Mouse (Mus musculus): ENCODE measurements around the gene Txnrd2.

The Txnrd2 gene

DNA sequence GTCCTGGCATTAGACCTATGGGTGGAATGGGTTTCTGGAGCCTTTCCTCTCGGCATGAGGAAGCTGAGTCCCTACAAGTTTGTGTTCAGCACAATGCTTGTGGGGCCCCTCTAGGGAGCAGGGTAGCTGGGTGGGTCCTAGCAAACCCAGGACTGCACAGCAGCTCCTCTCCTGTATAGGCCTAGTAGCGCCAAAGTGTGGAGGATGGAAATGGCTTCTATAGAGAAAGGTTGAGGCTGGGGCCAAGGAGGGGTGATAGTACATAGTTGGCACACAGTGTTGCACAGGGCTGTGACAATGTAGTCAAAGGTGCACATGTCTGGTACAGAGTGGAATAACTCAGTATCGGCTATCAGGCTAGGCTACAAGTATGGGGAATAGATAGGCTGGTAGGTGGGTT is 32.1 kb upstream of the Txnrd2 start:
- DNase-seq: peak; percentile 82

DNA sequence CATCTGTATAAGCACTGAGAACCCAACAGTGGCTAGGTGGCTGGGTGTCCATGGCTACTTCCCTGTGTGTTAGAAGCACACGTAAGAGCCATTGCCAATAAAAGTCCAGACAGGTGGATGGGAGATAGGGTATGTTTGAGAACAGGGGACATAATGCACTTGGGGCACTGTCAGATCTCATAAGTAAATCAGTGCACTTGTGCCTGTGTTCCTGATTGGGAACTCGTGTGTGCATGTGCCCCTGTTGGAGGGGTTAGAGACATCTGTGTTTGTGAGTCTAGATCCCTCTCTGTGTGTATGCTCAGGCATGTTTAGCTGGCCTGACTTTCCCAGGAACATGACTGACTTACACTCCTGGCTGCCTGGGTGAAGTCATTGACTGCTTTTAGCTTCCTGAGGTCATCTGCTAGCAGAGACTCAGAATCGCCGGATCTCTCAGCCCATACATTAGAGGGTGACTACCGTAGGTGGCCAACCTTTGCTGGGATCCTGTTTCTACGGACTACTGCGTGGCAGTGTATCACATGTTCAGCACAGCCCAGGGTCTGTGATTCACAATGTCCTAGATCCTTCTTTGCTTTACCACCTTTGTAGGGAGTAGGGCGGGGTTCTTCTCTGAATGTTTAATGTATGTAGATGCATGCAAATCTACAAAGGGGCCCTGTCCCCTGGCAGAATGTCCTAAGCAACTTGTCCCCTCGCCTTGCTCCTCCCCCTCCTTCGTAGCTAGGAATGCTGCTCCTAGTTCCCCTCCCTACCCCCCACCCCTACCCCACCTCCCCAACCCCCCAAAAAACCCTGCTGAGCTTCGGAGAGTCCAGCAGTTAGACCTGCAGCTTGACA is 31.2 kb upstream of the Txnrd2 start:
- peak; percentile 92 for DNase-seq

DNA sequence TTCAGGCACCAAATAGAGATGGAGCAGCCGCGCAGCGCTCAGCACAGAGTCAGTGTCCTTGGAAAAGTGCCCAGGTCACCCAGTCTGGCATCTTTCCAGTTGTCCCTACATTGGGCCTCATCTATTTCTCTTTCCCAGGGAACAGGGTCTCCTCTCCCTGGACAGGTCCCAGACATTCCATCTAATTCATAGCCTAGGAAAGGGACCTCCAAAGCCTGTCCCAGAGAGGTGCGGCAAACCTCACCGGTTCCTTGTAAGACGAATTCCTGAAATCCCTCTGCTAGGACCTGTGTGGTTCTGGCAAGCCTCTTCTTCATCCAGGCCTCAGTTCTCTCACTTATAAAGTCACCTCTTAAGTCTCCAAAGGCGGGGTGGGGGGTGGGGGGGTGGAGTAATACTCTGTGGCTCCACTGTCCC is 30.6 kb upstream of the Txnrd2 start:
- DNase-seq: peak; percentile 92

DNA sequence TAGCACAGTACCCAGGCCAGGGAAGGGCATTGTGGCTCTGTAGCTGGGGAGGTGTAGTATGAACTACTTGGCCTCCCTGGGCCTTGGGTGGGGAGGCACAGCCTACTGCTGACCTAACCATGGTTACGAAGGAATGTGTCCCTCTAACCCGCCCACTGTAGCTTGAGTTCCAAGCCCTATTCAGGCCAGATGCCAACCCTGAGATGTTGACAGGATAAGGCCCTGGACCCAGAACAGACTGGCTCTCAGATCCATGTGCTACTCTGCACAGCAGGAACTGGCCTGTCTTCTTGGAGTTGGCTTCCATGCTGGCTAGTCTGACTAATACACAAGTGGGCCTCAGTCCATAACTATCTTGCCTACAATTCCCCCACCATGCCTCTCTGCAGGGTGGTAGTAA is 30.0 kb upstream of the Txnrd2 start:
- peak; percentile 96 for DNase-seq

DNA sequence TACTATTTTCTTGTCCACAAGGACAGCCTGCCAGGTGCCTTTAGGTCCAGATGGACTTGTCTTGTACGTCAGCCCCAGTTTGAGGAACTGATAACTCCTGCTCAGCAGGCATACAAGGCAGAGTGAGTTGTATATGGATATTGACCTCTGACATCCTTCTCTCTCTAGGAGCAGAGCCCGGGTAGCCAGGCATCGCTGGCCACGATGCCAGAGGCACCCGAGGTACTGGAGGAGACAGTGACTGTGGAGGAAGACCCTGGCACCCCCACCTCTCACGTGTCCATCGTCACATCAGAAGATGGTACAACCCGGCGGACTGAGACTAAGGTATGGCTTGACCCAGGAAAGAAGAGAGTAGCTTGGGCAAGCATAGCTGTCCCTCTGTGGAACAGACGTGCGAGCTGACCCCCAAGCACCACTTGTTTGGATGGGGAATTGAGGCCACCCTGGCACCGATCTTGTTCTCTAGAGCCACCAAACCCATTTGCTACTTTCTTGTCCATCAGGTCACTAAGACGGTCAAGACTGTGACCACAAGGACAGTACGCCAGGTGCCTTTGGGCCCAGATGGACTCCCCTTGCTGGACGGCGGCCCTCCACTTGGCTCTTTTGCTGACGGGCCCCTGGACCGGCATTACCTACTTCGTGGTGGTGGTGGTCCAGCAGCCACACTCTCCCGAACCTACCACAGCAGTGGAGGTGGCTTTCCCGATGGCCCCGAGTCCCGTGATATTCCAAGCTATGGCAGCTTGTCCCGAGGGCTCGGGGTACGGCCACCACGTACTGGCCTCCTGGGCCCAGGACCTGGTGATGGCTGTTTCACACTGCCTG is 29.2 kb upstream of the Txnrd2 start:
- DNase-seq: peak; percentile 92

DNA sequence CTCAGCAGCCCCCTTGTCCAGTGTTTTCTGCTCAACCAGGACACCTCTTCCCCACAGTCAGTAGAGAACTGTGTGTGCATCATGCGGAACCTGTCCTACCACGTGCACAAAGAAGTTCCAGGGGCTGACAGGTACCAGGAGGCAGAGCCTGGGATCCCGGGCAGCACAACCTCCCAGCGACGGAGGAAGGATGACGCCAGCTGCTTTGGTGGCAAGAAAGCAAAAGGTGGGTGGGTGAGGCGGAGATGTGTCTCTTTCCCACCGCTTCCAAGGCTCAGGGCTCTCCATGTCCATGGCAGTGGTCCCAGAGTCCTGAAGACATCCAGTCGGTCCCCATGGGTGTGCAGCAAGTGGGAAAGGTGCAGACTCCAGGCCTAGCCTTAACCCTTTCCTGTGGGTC is 26.2 kb upstream of the Txnrd2 start:
- DNase-seq: no peak

DNA sequence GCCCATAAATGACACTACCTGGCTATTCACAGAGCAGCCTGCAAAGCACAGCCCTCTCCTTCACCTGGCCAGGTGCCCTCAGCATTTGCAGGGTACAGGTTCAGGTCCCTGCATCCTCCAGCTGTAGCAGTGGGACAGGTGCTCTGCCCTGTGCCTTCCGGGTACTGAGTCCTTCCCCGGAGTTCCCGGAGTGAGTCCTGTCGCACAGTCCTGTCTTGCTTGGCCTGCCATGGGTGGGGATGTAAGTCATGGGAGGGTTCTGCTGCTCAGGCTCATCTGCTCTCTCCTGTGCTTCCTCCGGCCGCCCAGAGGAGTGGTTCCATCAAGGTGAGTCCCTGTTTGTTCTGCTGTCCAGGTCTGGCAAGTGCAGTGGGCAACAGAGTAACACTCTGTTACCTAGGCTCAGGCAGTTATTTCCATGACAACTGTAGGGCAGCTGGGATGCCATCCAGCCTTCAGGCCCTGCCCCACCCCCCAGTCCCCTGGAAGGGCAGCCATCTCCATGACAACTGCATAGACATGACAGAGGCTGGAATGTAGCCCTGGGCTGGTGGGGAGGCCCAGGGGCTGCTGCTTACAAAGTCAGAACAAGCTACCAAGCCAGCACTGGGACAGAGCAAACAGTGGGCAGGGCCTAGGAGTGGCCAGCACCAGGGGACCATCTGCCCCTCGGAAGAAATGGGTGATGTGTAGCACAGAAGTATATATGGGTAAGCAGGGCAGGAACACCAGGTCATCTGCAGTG is 25.5 kb upstream of the Txnrd2 start:
- no peak for DNase-seq

DNA sequence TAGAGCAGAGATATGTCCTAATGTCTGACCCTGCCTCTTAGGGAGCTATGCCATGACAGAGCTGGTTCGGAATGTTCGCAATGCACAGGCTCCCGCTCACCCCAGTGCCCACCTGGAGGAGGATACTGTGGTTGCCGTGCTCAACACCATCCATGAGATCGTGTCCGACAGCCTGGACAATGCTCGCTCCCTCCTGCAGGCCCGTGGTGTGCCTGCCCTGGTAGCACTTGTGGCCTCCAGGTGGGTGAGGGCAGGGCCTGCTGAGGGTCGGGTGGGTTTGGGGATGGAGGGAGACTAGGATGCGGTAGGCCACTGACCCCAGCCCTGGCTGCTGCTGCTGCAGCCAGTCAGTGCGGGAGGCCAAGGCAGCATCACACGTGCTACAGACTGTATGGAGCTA is 22.9 kb upstream of the Txnrd2 start:
- peak; percentile 90 for DNase-seq

DNA sequence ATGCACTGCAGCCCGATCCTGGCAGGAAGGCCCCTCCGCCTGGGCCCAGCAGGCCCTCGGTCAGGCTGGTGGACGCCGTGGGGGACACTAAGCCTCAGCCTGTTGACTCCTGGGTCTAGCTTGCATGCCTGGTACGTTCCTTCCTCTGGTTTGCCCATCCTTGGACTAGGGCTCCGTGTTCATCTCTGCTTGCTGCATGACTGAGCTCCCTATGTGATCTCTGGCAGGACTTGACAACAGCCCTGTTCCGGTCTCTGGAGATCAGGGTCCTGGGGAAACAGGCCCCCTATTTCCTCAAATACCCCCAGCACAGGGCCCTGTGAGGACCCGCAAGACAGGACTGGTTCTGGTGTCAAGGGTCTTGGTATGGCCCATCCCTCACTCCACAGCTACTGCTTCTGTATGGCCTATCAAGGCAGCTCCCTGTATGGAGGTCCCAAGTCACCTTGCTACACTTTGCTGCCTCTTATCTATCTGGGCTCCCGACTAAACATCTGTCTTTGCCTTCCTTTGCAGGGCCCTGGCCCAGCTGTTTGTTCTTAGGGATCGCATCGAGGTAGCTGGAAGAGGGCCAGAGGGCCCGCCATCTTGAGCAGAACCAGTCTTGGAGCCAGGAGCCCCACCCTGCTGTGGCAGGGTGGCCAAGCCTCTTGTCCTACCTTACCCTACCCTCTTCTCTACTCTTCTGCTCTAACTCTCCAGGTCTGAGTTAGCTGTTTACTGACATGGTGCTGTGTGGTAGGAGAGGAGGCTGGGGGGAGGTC is 20.9 kb upstream of the Txnrd2 start:
- peak; percentile 92 for DNase-seq

DNA sequence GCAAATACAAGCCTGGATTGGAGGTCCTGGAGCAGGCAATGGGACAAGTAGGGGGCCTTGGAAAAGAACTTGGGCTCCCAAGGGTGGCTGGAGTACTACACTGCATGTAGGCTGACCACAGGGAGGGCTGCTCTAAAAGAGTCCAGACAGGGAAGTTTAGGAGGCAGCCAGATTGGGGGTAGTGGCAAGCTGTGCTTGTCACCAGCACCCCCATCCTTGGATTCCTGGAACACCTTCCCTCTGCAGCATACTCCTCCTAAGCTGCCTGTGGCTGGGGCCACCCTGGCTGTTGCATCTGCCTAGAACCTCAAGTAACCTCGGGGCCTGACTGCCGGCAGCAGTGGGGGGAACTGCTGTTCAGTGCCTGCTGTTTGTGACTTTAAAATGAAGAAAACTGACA is 20.3 kb upstream of the Txnrd2 start:
- no peak for DNase-seq

DNA sequence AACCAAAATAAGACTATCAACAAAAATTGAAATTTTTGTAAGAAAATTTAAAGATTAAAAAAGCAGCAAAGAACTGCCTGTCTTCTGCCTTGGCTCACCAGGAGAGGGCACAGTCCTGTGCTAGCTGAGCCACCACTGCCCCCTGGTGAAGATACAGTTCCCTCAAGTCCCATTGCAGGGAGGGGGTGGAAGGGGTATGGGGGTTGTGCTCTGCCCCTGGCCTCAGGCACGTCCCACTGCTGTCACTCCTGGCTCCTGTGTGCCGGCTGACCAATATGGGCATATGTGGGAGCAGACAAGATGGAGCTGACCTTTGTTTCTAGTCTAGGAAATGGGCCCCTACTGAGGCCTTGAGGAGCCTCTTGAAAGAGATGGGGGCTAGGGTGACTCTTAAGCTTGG is 19.9 kb upstream of the Txnrd2 start:
- DNase-seq: peak; percentile 96

DNA sequence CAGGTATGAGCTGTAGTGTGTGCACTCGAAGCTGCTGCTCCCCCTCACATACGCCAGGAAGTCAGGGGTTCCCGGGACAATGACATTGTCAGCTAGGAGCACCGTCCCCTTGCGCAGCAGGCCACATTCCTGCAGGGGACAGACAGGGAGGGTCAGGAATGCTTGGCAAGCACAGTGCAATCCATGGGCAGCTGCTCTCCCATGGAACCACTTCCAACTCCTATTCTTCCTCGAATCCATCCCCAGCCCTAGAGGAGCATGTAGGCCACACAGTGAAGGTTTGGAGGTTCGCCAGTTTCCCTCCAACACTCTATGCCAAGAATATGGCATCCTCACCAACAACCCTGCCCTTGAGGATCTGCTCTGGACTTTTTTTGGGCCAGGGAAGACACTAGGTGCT is 18.3 kb upstream of the Txnrd2 start:
- peak; percentile 97 for DNase-seq

DNA sequence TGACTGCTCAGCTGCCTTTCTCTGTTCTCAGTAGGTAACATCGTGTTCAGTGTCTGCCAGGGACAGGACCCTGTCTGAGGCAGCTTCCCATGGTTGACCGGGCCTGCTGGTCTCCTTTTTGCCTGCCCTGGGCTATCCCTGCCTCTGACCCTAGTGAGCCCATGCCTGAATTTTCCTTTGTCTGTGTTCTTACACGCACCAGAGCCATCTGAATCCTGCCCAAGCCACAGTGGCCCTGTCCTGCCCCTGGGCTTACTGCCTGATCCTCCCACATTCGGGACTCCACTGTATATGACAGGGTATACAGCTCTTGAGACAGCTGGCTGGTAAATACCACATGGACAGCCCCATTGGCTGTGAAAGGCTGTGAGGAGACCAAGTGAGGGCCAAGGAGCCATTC is 16.4 kb upstream of the Txnrd2 start:
- DNase-seq: peak; percentile 89

DNA sequence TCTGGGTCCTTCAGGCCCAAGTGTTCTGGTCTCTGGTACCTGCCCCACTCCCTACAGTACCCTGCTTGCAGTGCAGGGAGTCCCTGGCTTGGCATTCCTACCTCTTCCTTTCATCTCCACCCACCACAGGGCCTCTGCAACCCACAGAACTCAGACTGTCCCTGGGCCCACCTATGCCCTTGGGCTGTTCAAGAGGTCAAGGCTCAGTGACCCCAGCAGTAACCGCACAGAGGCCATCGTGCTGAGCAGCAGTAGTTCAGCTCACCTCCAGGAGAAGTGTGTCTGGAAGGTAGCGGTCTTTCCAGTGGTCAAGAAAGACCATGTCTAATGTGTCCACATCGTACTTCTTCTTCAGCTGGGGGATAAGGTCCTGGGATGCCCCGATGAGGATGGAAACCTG is 15.8 kb upstream of the Txnrd2 start:
- peak; percentile 89 for DNase-seq

DNA sequence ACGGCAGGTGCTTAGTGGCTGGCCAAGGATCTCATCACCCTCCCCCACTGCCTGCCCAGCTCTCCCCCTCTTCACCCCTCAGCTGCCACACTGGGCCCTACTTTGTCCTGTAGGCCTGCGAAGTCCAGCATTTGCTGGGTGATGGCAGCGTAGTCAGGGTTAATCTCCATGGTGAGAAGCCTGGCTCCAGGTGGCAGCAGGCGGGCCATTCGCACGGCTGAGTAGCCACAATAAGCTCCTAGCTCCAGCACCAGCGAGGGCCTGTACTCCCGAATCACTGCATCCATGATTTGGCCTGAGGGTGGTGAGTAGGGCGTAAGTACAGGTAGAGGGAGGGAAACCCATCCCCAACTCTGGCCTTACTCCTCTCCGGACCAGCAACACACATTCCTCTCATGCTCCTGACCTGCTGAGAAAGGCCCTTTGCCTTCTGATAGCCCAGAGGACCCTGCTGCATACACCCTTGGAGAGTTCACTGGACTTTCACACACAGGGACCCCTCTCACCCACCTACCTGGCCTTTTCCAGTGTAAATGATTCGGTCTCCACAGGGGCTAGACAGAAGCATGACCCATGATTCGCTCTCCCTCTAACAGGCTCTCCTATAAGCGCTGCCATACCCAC is 15.0 kb upstream of the Txnrd2 start:
- DNase-seq: peak; percentile 94

DNA sequence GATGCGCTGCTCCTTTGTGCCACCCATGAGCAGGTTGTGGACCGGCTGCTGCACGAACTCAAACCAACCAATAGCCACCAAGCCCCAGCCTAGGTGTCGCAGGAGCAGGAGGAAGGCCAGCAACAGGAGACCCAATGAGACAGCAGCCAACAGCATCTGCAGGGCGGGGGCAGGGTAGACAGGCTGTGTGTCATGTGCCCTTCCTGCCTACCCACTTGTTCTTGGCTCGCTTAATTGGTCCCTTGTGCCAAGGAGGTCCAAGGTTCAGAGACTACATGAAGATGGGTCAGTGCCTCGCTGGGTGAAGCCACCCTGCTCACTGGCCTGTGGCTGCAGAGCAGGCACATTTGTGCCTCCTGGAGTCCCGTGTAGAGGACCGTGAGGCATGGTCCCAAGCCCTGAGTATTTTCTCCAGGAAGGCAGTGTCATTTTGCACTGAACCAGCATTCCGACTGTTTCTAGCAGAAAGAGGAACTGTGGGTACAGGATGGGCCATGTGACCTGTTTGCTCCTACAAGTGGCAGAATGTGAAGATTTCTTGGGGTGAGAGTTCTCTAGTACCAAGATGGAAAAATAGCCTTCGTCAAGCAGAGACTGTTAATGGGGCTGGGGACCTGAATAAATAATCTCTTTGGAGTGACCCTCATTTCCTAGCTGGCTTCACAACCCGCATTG is 14.2 kb upstream of the Txnrd2 start:
- peak; percentile 99 for DNase-seq

DNA sequence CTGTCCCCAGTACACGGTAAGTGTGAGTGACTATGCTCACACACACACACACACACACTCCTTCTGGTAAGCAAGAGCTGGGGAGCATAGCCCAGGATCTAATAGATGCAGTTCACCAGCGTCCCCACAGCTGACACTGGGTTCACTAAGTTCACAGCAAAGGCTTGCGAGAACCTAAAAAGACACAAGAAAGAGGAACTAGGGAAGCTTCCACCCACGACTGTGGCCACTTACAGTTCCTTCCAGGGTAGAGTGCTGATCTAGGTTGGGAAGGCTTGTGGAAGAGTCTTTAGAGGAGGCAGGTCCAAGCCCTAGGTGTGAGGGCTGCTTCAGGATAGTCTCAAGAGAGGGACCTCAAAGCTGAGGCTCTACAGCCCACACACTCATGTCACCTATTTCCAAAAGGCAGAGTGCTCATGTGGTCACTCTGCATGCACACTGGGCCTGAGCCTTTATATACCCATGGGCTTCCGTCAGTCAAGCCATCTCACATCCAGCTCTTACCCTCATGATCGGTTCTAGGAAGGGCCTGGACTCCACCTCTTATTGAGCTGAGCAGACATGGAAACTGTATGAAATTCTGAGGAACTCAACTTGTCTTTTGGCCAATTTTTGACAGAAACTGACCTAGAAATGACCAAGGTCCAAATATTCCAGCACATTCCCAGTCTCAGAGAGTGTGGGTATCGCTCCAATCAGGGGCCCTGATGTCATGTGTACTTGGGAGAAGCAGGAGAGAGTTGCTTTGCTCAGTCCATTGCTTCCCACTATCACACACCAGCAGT is 13.0 kb upstream of the Txnrd2 start:
- peak; percentile 94 for DNase-seq

DNA sequence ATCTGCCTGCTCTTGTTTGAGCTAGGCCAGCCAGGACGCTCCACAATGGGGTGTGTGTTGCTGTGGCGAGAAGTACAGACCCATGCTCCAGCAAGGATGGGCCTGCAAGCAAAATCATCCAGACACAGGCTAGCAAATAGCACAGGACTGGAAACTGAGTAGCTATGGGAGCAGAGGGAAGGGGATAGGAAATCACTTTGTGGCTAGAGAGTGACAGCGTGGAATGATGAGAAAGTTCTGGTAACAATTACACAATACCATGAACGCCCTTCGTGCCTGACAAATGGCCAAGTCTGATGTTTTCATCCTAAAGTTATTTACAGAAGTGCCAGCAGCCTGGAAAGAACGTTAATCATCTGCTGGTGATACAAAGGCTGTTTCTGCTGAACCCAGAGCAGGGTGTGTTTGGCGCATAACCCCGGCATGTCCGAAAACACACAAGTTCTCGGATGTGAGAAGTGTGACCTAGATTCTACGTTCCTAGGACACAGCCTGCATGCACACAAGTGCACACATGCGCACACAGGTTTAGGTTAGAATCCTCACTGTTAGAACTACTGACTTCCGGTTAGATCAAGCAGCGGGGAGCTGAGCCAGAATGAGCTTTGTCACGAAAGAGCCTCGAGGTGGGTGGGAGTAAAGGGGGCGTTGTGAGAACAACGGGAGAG is 10.0 kb upstream of the Txnrd2 start:
- DNase-seq: peak; percentile 98

DNA sequence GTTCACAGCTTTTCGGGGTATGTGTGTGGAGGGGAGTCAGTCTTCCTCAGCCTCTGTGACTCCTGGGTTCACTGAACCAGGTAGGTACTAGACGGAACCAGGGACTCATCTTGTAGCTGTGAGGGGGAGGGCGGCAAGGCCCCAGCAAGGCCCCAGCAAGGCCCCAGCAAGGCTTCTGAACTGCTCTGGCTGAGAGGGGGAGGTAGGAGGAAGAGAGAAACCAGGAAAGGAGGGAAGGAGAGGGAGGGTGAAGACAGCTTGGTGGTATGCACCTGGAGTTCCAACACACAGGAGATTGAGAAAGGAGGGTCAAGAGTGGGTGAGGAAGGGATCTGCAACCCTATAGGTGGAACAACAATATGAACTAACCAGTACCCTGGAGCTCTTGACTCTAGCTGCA is 9.3 kb upstream of the Txnrd2 start:
- DNase-seq: peak; percentile 85

DNA sequence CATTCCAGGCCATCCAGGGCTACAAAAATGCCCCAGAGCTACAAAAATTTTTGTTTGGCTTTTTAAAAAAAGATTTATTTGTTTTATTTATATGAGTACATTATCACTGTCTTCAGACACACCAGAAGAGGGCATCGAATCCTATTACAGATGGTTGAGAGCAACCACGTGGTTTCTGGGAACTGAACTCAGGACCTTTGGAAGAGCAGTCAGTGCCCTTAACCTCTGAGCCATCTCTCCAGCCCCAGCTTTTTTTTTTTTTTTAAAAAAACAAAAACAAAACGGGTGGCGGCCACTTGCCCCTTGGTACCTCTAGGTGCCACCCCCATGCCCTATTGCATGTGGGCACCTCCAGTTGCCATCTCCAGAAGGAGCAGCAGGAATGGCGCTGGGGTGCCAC is 8.7 kb upstream of the Txnrd2 start:
- no peak for DNase-seq
